Mouse (Mus musculus): ENCODE data around the gene Hs3st2. TPM values are rescaled to one million over a fixed set of nuclear protein-coding genes. Genes with fewer than 3 reads are reported as not detected.

Gene Hs3st2
- total RNA-seq, 2 experiments from 2014 or later, result 1.3 to 3.0 TPM

- no peak for DNase-seq
Measured at GRCm38 (mm10) chr7:121458075-121458474, 66.4 kb downstream of the Hs3st2 start.

- DNase-seq, result no peak
Measured at GRCm38 (mm10) chr7:121460626-121461025, 69.0 kb downstream of the Hs3st2 start.

GRCm38 (mm10) chr7:121464441-121464840 lies 72.8 kb downstream of the Hs3st2 start:
- no peak for DNase-seq

GRCm38 (mm10) chr7:121465111-121465510 lies 73.5 kb downstream of the Hs3st2 start:
- DNase-seq, result no peak

- DNase-seq, result peak in 1 of 2 experiments; percentile 27
Measured at GRCm38 (mm10) chr7:121466331-121466730, 74.7 kb downstream of the Hs3st2 start.

GRCm38 (mm10) chr7:121469435-121469834 lies 77.8 kb downstream of the Hs3st2 start:
- peak; percentile 8 to 48 for DNase-seq

- DNase-seq, result no peak
Measured at GRCm38 (mm10) chr7:121478302-121478701, 86.6 kb downstream of the Hs3st2 start.

- no peak for DNase-seq
Measured at GRCm38 (mm10) chr7:121480106-121480505, 88.4 kb downstream of the Hs3st2 start.

- DNase-seq, result no peak
Measured at GRCm38 (mm10) chr7:121484590-121484989, 92.9 kb downstream of the Hs3st2 start.

- DNase-seq, result no peak
Measured at GRCm38 (mm10) chr7:121485266-121485665, 93.6 kb downstream of the Hs3st2 start.

GRCm38 (mm10) chr7:121487291-121487690 lies 95.6 kb downstream of the Hs3st2 start:
- no peak for DNase-seq

GRCm38 (mm10) chr7:121489401-121489800 lies 97.7 kb downstream of the Hs3st2 start:
- no peak for DNase-seq

- DNase-seq, result no peak
Measured at GRCm38 (mm10) chr7:121491455-121492005, 99.9 kb downstream of the Hs3st2 start.

- DNase-seq, result no peak
Measured at GRCm38 (mm10) chr7:121500516-121500915, 108.9 kb downstream of the Hs3st2 start.

GRCm38 (mm10) chr7:121501666-121502065 lies 110.0 kb downstream of the Hs3st2 start:
- no peak for DNase-seq

- DNase-seq, result no peak
Measured at GRCm38 (mm10) chr7:121516727-121517126, 125.1 kb downstream of the Hs3st2 start.

- DNase-seq, result no peak
Measured at GRCm38 (mm10) chr7:121517165-121517591, 125.5 kb downstream of the Hs3st2 start.

- no peak for DNase-seq
Measured at GRCm38 (mm10) chr7:121522125-121522524, 130.5 kb downstream of the Hs3st2 start.

- DNase-seq, result no peak
Measured at GRCm38 (mm10) chr7:121529023-121529422, 137.4 kb downstream of the Hs3st2 start.

- DNase-seq, result no peak
Measured at GRCm38 (mm10) chr7:121533639-121534038, 142.0 kb downstream of the Hs3st2 start.

GRCm38 (mm10) chr7:121534386-121534785 lies 142.7 kb downstream of the Hs3st2 start:
- no peak for DNase-seq

GRCm38 (mm10) chr7:121535987-121536386 lies 144.3 kb downstream of the Hs3st2 start:
- no peak for DNase-seq

- peak; percentile 20 to 53 for DNase-seq
Measured at GRCm38 (mm10) chr7:121539405-121540275, 148.0 kb downstream of the Hs3st2 start.

GRCm38 (mm10) chr7:121542458-121542857 lies 150.8 kb downstream of the Hs3st2 start:
- no peak for DNase-seq
